21 mouse cellular contexts compared by ENCODE assay signal in the genomic region with DNA sequence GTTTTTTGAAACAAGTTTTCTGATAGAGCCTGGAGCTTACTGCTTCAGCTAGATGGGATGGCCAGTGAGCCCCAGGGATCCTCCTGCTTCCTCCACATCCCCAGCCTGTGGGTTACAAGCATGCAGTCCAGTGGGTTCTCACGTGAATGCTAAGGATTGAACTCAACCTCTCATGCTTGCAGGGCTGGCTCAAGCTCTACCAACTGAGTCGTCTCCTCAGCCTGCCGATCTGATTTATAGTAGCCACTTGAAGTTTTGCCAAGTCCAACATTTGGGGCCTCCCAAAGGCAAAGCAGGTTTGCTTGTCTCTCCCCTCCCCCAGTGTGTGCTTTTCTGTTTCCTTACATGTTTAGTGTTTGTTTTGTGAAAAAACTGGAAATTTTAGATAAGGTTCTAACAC. TPM values are rescaled to one million over a fixed set of nuclear protein-coding genes. Genes with fewer than 3 reads are reported as not detected.
A peak's percentile ranks its signal among the peaks of the same experiment; 100 is the strongest.
DNase-seq lines count a peak whose midpoint lies in the region; ATAC-seq and TF ChIP-seq lines count a peak whose summit lies in the region.
"Had no signal": no experiment of that assay in that cellular context is flagged by ENCODE, and none has a peak within 500 bp of the region (broad histone marks: within the 10 kb centered on the region; RNA-seq: fewer than 3 reads in every experiment).

No protein-coding gene starts in this region.

- WGBS in kidney, embryonic 14.5 days: 37% methylated on average over 3 of the region's 3 CpGs
- 20% methylated on average over 3 of the region's 3 CpGs for WGBS in kidney, postnatal 0 days

- DNase-seq in kidney, adult 9 months: no peak
- DNase-seq in kidney, postnatal 0 days (ENCODE audit: low spot score): peak; percentile 40
- no peak for DNase-seq in kidney, postnatal 36 days
- peak; percentile 4 for DNase-seq in urinary bladder, postnatal 25 days (ENCODE audit: low spot score)
- DNase-seq in urinary bladder, postnatal 36 days (ENCODE audit: low spot score in 2 of 2): no peak
- DNase-seq: adrenal gland, postnatal 10 days; cerebellum, adult 11 months; cerebellum, adult 2 months; cerebellum, adult 9-11 months; cerebellum, postnatal 25 days; forebrain, postnatal 0 days; gastrocnemius, adult 2 months; gastrocnemius, postnatal 14 days had no signal

- H3K27me3 ChIP-seq in kidney, embryonic 14.5 days (ENCODE audit: control insufficient read depth, insufficient read depth, low read length): no peaks in the 10 kb centered on the region
- H3K27me3 ChIP-seq in kidney, postnatal 0 days (ENCODE audit: insufficient read depth, low read length): no peaks in the 10 kb centered on the region
- H3K27me3 ChIP-seq: embryonic facial prominence, embryonic 12.5 days; embryonic facial prominence, embryonic 15.5 days; hindbrain, embryonic 12.5 days; hindbrain, embryonic 15.5 days; Patski had no signal

- TF ChIP-seq CTCF in kidney, postnatal 0 days (IDR thresholded peaks at IDR 0.05; ENCODE audit: low read depth): no peak

- H3K4me3 ChIP-seq in kidney, embryonic 14.5 days (ENCODE audit: low read length): no peak overlapping the region
- no peak overlapping the region for H3K4me3 ChIP-seq in kidney, postnatal 0 days (replicated peaks; ENCODE audit: low read depth, low read length)
- H3K4me3 ChIP-seq: embryonic facial prominence, embryonic 12.5 days; embryonic facial prominence, embryonic 15.5 days; gastrocnemius, adult 2 months; hindbrain, embryonic 12.5 days; hindbrain, embryonic 15.5 days had no signal

- no peaks in the 10 kb centered on the region for H3K9me3 ChIP-seq in kidney, embryonic 14.5 days (ENCODE audit: control insufficient read depth, low read length)
- no peaks in the 10 kb centered on the region for H3K9me3 ChIP-seq in kidney, postnatal 0 days (replicated peaks; ENCODE audit: low read length)
- H3K9me3 ChIP-seq: embryonic facial prominence, embryonic 15.5 days; hindbrain, embryonic 15.5 days had no signal

- H3K4me1 ChIP-seq in kidney, embryonic 14.5 days (ENCODE audit: control insufficient read depth, insufficient read depth, low read length): no peaks in the 10 kb centered on the region
- H3K4me1 ChIP-seq in kidney, postnatal 0 days (replicated peaks; ENCODE audit: insufficient read depth, low read length): no peaks in the 10 kb centered on the region; the same call in 1 of the 2 replicates
- H3K4me1 ChIP-seq: embryonic facial prominence, embryonic 12.5 days; embryonic facial prominence, embryonic 15.5 days; hindbrain, embryonic 12.5 days; hindbrain, embryonic 15.5 days had no signal

- no peak overlapping the region for H3K9ac ChIP-seq in kidney, embryonic 14.5 days (ENCODE audit: low read depth, low read length)
- H3K9ac ChIP-seq in kidney, postnatal 0 days (ENCODE audit: low read depth, low read length): no peak overlapping the region
- H3K9ac ChIP-seq: embryonic facial prominence, embryonic 12.5 days; embryonic facial prominence, embryonic 15.5 days; forebrain, postnatal 0 days; hindbrain, embryonic 12.5 days; hindbrain, embryonic 15.5 days had no signal

- H3K36me3 ChIP-seq in kidney, embryonic 14.5 days (ENCODE audit: control insufficient read depth, insufficient read depth, low read length): no peaks in the 10 kb centered on the region
- H3K36me3 ChIP-seq in kidney, postnatal 0 days (ENCODE audit: insufficient read depth, low read length): no peaks in the 10 kb centered on the region
- H3K36me3 ChIP-seq: embryonic facial prominence, embryonic 12.5 days; embryonic facial prominence, embryonic 15.5 days; hindbrain, embryonic 12.5 days; hindbrain, embryonic 15.5 days had no signal

- peak; percentile 65 for ATAC-seq in kidney, embryonic 14.5 days (ENCODE audit: low FRiP score, low TSS enrichment)
- no peak for ATAC-seq in kidney, postnatal 0 days (replicated peaks; ENCODE audit: low FRiP score, low read depth)
- ATAC-seq: forebrain, embryonic 14.5 days; forebrain, postnatal 0 days; Patski had no signal

- H3K27ac ChIP-seq in kidney, embryonic 14.5 days (ENCODE audit: low read depth, low read length): no peak overlapping the region; the same call in 1 of the 2 replicates
- H3K27ac ChIP-seq in kidney, postnatal 0 days: no peak overlapping the region
- H3K27ac ChIP-seq: embryonic facial prominence, embryonic 12.5 days; embryonic facial prominence, embryonic 15.5 days; gastrocnemius, adult 2 months; hindbrain, embryonic 12.5 days; hindbrain, embryonic 15.5 days had no signal

- no peak overlapping the region for H3K4me2 ChIP-seq in kidney, embryonic 14.5 days (replicated peaks; ENCODE audit: low read depth, low read length)
- no peak overlapping the region for H3K4me2 ChIP-seq in kidney, postnatal 0 days (ENCODE audit: low read length)
- H3K4me2 ChIP-seq: embryonic facial prominence, embryonic 12.5 days; embryonic facial prominence, embryonic 15.5 days; heart, embryonic 11.5 days; hindbrain, embryonic 12.5 days; hindbrain, embryonic 15.5 days had no signal

RNA-seq across cellular contexts. Expression of a gene that starts 43.9 kb away (rescaled TPM):
- polyA plus RNA-seq in kidney, embryonic 14.5 days (2014; fragmentation: Nextera tagmentation; extraction: Ambion mirVana): 10.4 and 10.6 TPM in 2 replicates
- 25.0 and 26.5 TPM in 2 replicates for polyA plus RNA-seq in kidney, postnatal 0 days (2015; fragmentation: Nextera tagmentation; extraction: Ambion mirVana)

Comparison
In these comparisons a context has a peak if more than half of its experiments do, and no peak if none do; other contexts are left out.
1. DNase-seq: peak in kidney, postnatal 0 days (single experiment) and urinary bladder, postnatal 25 days (single experiment); none in kidney, adult 9 months (single experiment), kidney, postnatal 36 days (0 of 2) and urinary bladder, postnatal 36 days (0 of 2).